Mouse (Mus musculus) heart, postnatal 10 days (tissue): ENCODE measurements at regions not wholly inside any gene's neighbourhood (a gene's known extent, or its start where the extent isn't known, plus 50 kb on each side); places are given as distances from the start of the nearest gene placed in this dataset.

Source experiments
- DNase-seq, 2 experiments: peaks; one replicate each; pipeline ENCODE4 v3.0.0; 2021
- intact Hi-C: fragments of 180-260 bp; cut with DNase I; formaldehyde crosslinking; loops from one replicate; pipeline ENCODE4 v1.15.1; 2025

DNA sequence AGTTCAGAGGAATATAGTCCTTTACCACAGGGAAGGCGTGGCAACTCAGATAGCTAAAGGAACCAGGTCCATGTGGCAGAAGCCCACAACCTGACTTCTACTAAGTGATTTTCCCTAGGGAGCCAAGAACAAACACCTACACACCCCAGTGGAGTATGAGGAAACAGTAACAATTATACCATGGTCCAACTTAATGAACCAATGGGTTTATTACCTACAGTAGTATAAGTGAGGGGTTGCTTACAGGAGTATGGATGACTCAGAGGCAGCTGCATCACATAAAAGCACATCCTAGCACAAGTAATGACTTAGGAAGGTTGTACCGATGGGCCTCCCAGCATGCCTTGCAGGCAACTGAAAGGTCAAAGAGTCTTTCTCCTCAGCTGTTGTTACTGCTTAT lies 98.7 kb upstream of the Cul1 start:
- DNase-seq: no peak
- intact Hi-C loops: no loop called here

GRCm38 (mm10) chr6:47355500-47355899 lies 97.7 kb upstream of the Cul1 start:
- intact Hi-C loops: no loop called here
- DNase-seq: no peak

DNA sequence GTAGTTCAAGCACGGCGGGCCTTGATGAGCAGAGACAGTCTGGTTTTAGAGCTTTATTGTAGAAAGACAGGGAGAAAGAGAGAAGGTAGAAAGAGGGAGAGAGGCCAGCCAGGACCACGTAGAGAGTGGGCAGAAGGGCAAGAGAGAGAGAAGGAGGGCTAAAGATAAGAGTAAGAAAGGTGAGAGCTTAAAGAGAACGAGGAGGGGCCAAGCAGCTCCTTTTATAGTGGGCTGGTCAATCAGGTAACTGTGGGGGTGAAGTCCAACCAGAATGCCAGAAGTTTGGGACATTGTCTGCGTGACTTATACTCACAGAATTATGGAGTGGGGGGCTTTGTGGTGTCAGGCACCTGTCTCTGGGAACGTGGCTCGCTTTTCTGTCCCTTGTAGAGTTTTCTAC lies 96.7 kb upstream of the Cul1 start:
- intact Hi-C loops: no loop called here
- no peak for DNase-seq

DNA sequence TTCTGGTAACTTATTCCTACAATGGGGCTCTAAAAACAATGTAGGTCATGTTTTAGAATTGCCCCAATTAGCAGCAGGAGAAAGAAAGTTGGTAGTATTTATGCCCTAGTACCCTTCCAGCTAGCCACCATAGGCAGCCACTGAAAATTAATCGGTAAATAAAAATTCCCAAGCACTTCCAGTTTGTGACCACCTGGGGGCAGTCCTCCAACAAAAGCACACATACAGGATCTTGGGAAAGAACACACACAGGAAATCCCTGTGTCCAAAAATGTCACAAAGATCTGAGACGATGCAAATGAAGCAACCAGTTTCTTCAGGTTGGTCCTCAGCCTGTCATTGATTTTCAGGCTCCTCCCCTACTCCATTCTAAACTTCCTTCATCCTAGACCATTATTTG lies 94.5 kb upstream of the Cul1 start:
- DNase-seq: peak; percentile 22 to 39
- intact Hi-C loops: no loop called here

DNA sequence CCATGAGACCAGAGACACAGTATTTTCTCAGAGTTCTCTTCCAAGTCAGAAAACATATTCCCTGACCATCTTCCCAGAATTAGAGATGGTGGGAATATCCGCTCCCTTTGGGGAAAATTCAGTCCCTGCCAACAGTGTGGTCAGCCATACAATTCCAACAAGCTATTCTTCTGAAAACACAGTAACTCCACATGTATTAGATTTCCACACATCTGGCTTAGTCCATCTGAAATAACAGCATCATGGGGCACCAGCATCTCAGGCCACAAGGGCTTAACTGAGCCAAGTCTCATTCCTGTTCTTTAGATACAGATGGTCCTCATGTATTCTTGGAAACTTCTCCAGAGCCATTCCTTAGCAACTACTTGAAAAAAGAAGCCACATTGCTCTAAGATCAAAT lies 89.2 kb upstream of the Cul1 start:
- DNase-seq: peak in 1 of 2 experiments; percentile 6
- intact Hi-C loops: no loop called here

DNA sequence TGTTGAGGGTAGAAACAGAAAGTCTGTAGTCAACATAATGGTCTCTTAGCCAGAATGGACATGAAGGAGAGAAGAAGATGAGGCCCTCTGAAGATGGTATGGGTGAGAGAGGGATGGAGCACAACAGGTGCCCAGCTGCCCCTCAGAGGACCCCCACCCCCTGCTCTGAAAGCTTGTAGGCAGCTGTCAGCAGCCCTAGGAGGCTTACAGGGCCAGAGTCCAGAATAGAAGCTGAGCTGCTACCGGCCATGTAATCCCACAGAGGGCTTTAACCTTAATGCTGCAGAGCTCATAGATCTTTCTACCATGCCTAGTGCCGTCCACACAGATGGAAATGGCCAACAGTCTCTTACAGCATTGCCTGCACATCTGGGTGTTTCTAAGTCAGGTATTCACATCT lies 88.6 kb upstream of the Cul1 start:
- intact Hi-C loops: no loop called here
- no peak for DNase-seq

DNA sequence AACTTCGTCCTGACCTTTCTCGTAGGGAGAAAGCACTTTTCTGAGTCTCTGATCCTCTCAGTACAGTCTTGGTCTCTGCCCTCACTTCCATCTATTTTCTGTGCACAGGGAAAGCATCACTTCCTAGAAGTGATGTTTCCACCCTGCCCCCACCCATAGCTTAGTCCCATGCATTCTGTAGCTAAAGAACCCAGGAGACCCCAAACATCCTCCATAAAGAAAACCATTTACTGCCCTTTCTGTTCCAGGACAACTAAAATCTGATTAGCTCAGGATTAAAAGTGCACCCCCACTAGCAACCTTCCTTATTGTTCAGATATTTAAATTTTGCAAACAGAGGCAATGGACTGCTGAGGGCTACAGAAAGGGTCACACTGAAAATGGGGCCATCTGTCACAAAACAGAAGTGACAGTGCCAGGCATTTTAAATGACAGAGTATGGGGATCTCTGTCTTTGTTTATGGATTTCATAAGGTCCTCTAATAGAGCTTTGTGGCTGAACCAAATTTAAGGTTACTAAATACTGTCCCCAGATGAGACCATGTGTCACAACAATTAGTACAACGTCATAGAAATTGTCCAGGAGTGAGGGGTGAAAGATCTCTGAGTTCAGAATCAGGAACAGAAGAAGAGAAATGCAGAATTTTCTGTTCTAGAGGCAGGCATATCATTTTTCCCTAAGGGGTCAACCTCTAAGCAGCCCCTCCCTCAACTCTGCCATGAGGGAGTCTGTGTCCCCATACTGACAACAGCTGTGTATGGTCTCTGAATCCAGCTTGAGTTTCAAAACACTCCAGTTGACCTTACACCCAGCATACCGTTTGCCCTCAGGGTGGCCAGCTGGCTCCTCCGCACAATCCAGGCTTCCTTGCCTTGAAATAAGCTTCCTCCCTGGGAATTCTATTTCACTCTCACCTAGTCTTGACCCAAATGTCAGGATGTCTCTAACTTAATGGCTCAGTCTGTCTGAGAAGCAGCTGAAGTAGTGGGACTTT lies 87.2 kb upstream of the Cul1 start:
- intact Hi-C loops: no loop called here
- DNase-seq: no peak

DNA sequence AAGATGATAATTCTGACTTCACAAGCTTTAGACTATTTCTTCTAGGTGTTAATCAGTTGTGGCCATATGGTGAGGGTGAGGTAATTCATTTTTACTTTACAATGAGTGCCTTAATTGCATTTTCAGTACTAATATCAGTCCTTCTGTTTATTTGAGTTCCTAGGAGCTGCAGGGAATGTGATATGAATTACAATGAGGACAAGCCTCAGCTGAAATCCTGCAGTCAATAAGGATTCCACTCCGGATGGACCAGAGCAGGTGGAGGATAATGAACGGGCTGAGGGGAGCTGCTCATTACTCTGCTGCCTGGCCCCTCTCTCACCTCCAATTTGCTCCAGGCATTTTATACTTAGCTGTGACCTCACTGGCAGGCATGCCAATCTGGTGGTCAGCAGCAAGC lies 85.7 kb upstream of the Cul1 start:
- no peak for DNase-seq
- intact Hi-C loops: no loop called here

GRCm38 (mm10) chr6:47375705-47376104 lies 77.5 kb upstream of the Cul1 start:
- intact Hi-C loops: no loop called here
- DNase-seq: no peak

GRCm38 (mm10) chr6:47381451-47381850 lies 71.7 kb upstream of the Cul1 start:
- no peak for DNase-seq
- intact Hi-C loops: no loop called here

DNA sequence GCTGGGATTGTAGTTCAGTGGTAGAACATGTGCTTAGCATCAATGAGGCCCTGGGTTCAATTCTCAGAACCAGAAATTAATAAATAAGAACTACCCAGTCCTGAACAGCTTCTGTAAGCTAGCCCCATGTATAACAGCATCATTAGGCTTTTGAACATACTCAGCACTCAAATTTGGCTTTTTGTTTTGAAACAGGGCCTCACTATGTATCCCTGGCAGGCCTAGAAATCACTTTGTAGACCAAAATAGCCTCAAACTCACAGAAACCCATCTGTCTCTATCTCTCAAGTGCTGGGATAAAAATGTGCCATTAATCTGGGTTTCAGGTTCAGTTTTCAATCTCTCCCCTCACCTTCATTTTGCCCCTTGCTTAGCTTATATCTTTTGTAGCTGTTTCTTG lies 66.6 kb upstream of the Cul1 start:
- no peak for DNase-seq
- intact Hi-C loops: no loop called here

- intact Hi-C loops: loop anchor here (5.0 to 10.0 kb wide), 2 partner anchors 73 to 135 kb away; no protein-coding TSS in a partner anchor
- DNase-seq: no peak
These were observed 63.3 kb upstream of the Cul1 start for GRCm38 (mm10) chr6:47389908-47390307.

DNA sequence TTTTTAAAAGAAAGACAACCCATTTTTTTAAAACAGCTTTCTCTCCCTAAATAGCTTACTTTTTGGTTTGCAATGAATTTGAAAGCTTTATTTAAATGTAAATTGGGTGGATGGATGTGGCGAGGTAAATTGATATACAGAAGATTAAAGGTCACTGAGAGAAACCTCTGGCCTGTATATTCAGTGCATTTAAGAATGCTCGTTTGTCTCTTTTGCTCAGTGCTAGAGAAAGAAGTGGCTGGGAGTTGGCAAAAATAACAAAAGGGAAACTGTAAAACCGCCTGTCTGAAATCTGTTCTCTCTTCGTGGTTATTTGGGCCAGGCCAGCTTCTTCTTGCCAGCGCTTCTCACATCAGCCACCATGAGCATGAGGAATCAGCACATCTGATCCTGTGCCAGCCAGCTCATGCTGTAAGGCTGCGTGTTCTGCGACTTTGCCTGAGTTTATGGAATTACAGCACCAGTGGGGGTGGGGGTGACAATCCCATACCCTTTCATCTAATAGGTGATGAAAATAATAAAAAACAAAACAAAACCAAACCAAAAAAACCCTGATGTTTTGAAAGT lies 62.7 kb upstream of the Cul1 start:
- peak; percentile 10 to 24 for DNase-seq
- intact Hi-C loops: loop anchor here (5.0 to 10.0 kb wide), 2 partner anchors 73 to 134 kb away; no protein-coding TSS in a partner anchor

DNA sequence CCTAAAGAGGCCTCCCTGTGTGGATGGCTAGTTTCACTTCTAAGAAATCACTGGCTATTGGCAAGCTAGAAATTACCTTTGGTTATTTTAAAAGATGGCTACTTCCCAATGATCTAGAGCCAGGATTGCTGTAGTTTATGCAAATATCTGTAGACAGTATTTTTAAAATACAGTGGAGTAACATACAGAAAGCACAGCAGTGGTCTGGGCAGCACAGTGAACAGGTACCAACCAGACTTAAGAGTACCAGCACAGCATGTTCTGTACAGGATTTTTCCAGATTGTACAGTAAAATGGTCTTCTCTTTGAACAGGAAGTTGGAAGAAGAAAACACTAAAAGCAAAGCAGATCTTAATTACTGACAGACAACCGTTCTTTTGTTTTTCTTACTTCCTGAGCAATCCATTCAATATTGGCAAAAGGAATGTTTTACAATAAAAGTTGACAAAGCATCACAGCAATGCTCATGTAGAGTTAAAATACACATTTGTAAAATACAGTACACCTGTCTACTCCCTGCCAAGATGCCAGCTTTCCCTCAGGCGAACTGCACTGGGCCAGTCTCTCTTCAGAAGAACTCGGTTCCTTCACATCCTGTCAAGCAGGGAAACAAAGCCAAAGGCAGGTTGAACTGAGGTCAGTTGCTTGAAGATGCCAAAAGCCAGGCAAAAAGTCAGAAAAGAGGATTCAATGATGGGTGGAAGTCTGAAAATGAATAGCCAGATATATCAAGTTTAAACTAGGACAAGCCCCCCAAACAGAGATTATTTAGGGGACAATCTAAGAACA lies 62.0 kb upstream of the Cul1 start:
- DNase-seq: no peak
- intact Hi-C loops: loop anchor here (5.0 to 10.0 kb wide), 2 partner anchors 74 to 134 kb away; no protein-coding TSS in a partner anchor

DNA sequence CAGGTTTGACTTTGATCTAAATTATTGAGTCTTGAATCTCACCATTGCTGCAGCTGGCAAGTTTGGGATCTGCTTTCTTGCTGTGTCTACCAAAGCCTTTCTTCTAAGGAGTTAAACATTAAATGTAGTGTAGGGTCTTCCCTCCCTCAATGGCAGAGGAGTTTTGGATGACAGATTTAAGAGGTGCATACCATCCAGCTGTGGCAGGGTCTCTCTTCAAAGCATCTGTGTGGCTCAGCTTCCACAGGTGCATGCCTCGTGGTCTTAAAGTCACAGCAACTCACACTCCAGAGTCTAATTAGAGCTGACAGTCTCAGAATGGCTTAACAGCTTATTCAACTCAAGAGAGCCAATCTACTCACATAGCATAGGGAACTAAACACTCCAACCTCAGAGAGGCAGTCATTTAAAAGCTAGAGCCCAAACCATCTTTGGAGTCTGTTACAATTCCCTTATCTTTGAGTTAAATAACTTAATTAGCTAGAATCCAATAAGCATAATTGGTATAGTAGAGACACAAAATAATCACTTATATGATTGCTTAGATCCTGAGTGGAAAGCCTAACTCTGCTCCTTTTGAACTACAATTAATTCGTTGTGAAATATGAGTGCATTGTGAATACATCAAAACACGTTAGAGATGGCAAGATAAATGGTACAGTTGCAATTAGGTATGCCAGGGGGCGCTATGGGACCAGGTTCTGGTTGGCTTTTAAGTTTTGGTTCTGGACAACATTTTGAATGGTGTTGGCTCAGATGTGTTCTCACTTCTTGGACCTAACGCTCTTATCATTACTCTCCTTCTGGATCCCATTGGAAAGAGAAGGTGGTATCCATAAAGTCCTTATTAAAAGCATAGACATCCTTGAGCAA lies 57.5 kb upstream of the Cul1 start:
- DNase-seq: peak; percentile 30 to 43

More for the DNA sequence above, 57.5 kb upstream of the Cul1 start:
- intact Hi-C loops: loop anchor here (10.0 kb wide), 1 partner anchor 129 kb away; no protein-coding TSS in a partner anchor
